Mouse (Mus musculus): Measurements from ENCODE around the gene Polr2i.
A peak's percentile ranks its signal among the peaks of the same experiment; 100 is the strongest.
"Not testable (repeated sequence)": the region's sequence is repeated elsewhere in the genome, so short reads cannot be mapped to it uniquely, and the experiment has no call there.

Gene Polr2i

DNA sequence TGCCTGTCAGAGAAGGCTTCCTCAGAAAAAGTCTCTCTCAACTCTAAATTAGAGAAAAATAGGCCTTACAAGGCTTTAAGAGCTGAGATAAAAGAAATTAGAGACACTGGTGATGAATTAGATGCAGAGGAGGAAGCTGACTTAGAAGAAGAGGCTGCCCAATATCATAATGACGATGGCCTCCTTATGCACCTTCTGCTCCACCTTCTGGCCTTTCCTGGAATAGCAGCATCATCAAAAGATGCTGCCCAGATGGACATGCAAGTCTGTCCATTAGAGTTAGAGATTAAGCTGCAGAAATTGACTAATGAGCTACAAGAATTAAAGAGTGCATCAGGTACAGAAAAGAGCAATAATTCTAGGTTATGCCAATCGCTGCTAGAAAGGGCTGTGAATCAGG lies 26.4 kb upstream of the Polr2i start:
- DNase-seq, result peak; percentile 79

DNA sequence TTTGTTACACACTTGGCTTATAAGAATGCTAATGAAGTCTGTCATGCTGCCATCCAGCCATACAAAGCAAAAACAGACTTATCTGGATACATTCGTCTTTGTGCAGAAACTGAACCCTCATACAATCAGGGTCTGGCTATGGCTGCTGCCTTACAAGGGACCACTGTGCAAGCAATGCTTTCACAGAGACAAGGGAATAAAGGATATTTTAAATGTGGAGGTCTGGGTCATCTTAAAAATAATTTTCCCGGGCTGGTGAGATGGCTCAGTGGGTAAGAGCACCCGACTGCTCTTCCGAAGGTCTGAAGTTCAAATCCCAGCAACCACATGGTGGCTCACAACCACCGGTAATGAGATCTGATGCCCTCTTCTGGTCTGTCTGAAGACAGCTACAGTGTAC lies 25.4 kb upstream of the Polr2i start:
- not testable (repeated sequence) for DNase-seq

DNA sequence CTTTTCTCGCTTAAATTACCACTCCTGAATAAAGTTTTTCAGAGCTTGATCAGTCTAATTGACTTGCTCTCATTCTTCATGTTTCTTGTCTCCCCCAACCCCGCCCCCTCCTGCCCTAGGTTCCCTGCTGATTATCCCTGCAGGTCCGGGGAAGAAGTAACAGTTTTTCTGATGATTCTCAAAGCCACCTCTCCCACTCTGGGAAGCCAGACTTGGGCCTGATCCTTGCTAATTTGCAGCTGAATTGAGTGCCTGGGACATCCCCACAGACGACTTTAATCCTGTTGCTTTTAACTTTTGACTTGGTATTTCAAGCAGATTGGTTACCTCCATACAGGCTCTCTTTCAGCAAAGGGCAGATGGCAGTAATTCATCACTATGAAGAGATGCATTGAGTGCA lies 20.7 kb upstream of the Polr2i start:
- no peak for DNase-seq

DNA sequence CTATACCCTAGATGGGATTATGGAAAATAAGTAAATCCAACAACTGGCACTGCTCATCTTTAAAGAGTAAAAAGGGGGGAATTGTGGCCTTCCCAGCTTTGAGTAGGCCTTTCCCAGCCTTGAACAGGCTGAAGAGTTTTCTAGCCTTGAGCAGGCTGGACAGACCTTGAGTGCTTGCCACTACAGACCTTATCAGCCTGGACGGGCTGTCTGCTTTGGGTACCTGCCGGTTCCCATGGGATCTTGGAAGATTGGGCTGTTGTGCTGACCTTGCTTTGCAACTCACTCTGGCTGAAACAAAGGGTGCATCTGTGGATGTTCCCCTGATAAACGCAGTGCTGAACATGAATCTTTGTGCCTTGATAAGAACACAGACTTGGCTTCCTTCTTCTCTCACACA lies 17.9 kb upstream of the Polr2i start:
- no peak for DNase-seq

DNA sequence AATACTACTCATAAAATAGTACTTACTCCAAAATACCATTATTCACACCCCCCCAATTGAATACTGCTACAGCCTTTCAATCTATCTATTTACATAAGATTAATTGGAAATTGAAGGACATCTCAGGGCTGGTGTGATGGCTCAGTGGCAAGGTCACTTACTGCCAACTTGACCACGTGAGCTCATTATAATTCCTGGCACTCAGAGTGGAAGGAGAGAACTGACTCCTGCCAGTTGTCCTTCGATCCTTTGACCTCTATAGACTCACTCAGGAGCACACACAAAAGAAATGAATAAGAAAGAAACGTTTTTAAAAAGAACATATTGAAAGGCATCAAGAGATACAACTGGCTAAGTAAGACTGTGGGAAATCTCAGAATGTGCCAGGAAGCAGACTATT lies 15.9 kb upstream of the Polr2i start:
- peak; percentile 72 for DNase-seq

DNA sequence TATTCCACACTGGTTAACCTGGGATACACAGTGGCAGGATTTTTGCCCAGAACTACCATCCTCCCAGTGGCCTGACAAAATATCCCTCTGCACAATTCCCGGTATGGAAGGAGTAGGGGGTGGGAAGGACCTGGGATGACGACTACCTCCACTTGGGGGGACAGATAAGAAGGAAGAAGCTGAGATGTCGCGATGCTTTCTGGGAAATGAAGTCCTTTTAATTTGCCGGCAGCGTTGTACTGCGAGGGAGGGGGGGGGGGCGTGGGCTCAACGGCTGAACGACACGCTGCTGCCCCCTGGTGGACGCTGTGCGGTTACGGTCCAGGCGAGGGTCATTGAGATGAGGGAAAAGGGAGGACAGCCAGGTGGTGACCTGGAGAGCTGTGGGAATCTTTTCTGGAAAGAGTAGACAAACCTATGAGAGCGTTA lies 15.0 kb upstream of the Polr2i start:
- peak; percentile 76 for DNase-seq

DNA sequence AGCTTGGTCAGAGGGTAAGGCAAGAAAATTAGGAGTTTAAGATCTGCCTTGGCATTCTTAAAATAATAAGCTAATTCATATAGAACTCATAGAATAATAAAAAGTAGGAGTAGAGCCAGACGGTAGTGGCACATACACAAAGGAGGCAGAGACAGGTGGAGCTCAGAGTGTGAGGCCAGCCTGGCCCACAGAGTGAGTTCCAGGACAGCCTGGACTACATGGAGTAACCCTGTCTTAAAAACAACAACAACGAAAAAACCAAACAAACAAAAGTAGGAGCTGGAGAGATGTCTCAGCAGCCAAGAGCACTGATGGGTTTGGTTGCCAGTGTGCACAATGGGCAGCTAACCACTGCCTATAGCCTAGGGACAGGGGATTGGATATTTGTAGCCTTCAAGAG lies 14.5 kb upstream of the Polr2i start:
- no peak for DNase-seq

DNA sequence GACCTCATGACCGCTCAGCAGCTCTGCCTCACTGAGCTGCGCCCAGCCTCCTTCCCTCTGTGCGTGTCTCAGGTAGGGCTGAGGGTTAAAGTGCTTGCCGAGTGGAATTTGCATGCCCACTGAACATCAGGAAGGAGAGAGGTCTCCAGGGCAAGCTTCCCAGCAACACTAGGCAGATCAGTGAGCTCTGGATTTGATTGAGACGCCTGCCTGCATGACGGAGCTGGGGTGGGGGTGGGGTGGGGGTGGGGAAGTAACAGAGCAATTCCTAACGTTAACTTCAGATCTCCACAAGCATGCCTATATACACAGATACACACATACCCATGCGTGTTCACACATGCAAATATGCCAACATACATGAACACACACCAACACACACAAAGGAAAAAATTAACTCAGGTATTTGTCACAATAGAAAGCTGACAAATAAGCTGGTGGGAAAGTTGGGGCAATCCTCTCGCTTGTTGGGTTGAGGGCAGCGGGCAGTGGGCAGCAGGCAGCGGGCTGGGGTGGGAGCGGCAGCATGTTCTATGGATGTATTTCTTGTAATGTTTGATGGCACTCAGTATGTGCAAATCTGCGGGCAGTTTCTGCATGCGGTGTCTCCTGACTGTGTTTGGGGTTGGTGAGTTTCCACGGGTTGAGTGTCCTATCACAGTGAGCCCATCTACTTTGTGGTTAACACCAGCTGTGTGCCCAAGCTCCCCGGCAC lies 12.3 kb upstream of the Polr2i start:
- DNase-seq, result peak; percentile 77

DNA sequence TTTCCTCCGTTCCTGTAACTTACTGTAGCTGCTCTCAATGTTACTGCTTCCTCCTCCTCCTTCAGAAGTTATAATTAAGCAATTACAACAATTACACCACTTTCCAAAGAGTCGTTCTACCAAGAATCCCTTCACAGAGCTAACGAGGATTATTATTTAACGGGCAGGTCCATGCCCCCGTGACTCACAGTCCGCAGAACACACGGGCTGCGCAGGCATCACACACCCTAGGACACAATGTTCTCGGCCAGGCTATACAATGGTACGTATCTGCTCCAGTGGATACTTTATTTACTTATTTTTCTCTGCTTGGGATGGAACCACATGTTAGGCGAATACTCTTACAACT lies 11.8 kb upstream of the Polr2i start:
- DNase-seq, result peak; percentile 75

DNA sequence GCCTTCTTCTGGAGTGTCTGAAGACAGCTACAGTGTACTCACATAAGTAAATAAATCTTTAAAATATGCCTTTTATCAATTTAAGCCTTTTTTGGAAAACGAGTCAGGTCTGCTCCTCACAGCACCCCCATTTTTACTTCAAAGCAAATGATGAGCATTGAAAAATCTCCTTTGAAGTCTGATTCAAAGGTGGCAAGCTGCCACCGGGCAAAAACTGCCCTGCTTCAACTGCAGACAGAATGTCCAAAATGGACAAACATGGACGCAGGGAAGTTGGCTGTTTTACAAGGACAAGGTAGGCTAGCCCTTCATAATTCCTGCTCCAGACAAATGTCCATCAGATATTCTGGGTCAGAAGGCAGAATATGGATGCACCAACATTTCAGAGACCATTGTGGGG lies 10.3 kb upstream of the Polr2i start:
- no peak for DNase-seq

DNA sequence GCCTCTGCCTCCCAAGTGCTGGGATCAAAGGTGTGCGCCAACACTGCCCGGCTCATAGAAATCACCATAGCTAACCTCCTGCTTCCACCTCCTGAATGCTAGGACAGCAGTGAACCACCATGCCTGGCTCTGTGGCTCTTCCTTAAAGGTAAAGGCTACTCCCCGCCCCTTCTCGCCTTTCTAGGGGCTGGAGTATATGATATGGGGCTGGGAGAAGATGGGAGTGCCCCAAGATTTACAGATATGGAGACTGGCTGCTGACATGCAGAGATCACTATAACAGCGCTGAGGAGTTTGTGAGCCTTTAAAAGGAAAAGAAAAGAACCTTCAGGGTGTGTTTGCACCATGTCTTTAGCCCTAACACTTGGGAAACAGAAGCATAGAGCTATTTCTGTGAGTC lies 9.5 kb upstream of the Polr2i start:
- no peak for DNase-seq

DNA sequence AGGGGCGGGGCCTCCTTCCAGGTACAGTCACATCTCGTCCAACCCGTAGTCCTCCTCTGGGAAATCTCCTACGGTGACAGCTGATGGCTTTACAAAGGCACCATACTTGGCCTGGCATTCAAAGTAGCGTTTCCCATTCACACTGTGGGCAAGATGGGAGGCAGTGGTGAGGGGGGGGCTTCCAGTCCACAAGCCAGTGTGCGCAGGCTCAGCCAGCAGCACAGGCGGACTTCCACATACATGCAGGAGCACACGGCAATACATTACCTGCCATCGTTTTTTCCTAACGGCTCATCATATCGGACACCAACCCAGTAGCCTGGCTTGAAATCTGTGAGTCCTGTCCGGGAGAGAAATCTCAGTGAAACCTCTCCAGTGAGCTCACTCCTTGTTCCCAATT lies 7.5 kb upstream of the Polr2i start:
- DNase-seq, result no peak

DNA sequence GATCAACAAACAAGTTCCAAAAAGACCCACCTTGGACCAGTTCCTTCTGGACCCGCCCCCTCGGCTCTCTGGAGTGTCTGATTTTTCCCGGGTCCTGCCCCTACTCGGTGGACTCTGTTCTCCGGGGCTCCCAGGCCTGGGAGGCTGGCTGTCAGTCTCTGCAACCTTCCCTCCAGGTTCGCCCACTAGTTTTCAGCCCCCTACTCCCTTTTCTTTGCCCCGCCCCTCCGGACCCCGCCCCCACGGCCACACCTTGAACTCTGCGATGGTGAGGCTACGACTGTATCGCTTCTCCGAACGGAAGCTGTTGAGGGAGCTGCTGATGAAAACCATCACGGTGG lies 450 bp upstream of the Polr2i start:
- DNase-seq, result peak; percentile 52

DNA sequence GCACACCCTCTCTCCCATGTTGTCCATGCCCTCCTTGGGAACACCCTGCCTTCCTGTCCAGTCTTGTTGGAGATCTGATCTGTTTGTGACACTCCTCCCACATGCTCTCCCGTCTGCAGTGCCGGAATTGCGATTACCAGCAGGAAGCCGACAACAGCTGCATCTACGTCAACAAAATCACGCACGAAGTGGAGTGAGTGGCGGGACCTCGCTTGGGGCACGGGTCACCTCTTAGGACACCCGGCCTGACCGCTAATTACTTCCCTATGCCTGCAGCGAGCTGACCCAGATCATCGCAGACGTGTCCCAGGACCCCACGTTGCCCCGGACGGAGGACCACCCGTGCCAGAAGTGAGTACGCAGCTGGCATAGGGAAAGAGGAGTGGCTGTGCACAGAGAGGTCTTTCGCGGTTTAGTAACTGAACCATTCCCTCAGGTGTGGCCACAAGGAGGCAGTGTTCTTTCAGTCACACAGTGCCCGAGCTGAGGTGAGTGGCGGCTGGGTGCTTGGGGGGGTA lies 942 bp downstream of the Polr2i start:
- peak; percentile 81 for DNase-seq

DNA sequence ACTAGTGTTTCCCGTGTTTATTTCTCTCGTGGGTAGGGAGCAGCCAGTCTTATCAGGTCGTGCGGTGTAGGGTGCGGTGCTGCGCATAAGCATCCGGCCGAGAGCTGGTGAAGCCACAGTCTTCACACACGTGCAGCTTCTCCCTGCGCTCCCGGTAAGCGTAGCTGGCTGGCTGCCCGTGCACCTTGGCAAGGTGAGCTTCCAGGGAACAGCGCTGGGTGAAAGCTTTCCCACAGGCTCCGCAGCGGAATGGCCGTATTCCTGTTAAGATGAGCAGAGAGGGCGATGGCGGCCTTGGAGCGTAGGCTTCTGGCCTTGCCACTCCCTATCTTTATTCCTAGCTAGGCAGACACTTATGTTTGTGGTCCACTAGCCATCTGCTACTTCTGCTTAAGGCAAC lies 1.6 kb downstream of the Polr2i start:
- peak; percentile 56 for DNase-seq

DNA sequence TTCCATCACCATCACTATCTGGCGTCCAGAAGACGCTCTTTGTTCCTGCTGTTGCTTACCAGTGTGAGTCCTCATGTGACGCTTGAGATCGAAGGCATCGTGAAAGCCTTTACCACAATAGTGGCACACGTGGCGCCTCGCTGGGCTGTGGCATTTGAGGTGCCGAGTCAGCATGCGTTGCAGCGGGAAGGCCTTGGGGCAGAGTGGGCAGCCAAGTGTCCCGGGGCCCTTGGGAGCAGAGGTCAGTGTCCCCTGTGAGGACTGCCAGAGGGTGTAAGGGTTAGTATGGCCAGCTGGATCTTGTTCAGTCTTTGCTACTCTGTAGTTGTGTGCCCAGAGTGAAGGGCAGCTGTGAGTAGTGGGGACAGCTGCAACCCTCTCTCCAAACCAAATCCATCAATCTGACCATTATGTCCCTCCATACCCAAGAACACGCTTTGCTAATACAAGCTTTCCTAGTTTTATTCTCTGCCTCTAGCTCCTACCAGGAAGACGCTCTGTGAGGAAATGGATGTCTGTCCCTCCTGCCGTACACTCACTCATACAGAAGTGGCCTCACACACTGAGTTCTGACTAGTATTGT lies 2.6 kb downstream of the Polr2i start:
- DNase-seq, result peak; percentile 92

DNA sequence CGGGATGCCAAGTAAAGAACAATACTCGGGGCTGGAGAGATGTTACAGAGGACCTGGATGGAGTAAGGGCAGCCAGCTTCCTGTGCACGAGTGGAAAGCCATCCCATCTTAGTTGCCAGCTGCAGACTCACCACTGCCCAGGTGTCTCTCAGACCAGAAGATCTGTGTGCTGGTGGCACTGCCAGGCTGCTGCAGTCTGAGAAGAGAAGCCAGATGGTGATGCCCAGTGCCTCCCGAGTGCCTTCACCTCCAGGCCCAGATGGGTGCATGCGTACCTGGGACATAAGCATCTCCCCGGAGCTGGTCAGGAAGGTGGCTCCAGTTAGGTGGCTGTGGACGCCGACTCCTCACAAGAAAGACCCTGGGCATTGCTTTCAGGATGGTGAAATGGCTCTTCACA lies 3.3 kb downstream of the Polr2i start:
- DNase-seq, result no peak

DNA sequence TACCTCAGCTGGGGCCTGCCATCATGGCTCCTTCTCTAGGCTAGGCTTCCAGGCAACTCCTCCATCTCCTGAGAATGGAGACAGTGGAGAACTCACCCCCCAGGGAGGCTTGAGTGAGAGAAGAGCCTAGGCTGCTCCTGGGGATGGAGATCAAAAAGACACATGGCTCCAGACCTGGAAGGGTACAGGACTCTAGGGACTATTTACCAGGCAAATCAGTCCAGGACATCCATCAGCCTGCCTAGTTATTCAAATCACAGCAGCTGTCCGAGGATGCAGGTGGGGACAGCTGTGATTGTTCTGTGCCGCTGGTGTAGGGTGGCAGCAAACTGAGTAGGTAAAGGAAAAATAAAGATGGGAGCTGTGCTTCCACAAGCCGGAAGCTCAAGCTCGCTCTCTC lies 3.9 kb downstream of the Polr2i start, which contains the start of gene Ovol3:
Gene Ovol3 (minus strand): TSS at position 101 of the 400 bp plus-strand sequence.
- DNase-seq, result no peak

DNA sequence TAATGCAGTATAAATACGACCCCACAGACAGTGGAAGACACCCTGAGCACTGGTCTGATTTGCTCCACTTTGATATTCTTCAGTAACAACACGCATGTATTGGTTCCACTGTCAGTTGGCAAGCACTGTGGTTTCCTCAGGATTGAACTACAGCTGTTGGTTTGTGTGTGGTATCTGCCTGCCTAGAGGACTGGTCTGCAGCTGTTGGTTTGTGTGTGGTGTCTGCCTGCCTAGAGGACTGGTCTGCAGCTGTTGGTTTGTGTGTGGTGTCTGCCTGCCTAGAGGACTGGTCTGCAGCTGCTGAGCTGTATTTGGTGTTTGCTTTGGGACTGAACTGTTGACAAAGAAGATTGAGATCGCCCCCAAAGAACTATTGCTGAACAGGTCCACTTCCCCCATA lies 5.6 kb downstream of the Polr2i start:
- DNase-seq, result not testable (repeated sequence)

DNA sequence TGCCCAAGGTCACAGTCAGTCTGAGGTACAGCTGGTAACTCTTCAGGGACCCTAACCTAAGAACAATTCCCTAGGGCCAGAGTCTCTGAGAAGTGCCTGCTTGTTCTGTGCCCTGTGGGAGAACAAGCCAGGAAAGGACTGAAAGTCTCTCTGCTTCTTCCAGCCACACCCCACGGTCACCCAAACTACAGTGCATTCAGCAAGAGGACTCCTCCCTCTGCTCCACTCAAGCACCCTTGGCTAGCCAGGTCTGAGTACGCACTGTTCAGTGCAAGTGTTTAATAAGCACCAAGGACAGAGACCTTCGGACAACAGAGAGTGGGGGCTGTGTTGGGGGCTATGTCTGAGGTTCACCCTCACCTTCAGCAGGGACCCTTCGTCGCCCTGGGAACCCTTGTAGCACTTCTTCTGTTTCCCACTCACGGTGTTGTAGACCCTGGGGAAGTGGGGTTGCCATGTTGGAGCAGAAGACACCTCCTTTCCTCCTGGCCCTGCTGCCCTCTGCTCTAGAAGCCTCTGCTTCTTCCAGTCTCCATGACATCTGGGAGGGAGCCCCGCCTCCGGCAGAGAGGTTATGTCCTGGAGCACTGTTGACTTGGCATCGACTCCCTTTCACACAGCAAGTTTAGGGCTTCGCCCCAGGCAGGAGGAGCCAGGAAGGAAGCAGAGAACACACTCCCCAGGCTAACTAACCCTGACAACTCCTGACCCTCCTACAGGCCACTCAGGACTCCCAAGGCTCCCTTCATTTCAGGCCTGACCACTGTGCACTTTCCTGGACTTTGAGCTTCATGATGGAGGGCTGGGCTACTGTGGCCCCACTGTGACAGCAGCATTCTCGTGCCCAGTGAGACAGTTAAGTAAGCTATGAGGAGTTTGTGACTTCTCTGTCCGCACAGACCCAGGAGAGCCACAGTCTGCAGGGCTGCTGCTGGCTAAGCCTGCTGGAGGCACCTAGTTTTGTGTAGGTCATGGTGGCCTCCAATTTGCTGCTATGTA lies 20.5 kb downstream of the Polr2i start:
- DNase-seq, result peak; percentile 82

DNA sequence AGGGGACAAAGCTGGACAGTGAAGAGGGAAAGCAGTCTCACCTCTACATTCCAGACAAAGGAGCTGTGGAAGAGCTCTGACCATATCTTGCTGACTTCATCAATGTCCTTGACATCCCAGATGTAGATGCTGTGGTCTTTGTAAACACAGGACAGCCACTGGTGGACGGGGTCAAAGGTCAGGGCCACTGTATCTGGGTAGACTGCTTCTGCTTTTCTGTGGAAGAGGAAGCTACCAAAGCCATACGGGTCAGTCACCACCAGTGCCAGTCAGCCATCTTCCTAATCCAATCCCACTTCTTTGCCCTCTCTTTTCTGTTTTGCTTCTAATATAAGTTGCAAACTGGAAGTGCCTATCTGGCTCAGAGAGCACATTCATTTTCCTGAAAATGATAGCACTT lies 33.3 kb downstream of the Polr2i start:
- no peak for DNase-seq

DNA sequence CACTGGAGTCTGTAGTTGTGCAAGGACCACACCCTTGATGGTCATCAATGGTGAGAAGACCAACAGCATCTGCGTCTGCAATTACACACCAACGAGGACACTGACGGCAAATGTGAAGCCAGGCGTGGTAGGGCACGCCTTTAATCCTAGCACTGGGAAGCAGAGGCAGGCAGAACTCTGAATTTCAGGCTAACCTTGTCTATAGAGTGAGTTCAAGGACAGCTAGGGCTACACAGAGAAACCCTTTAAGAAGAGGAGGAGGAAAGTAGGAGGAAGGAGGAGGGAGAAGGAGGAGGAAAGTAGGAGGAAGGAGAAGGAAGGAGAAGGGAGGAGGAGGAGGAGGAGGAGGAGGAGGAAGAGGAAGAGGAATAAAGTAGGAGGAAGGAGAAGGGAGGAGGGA lies 33.8 kb downstream of the Polr2i start:
- DNase-seq, result no peak

DNA sequence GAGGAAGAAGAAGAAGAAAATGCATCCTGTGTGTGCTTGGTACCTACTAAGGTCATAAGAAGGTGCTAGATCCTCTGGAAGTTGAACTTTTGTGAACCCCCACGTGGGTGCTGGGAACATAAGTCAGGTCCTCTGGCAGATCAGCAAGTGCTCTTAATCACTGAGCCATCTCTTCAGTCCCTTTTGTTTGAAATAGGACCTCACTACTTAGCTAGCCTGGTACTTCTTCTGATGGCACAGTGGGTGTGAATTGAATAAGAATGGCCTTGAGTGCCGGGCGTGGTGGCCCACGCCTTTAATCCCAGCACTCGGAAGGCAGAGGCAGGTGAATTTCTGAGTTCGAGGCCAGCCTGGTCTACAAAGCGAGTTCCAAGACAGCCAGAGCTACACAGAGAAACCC lies 34.2 kb downstream of the Polr2i start:
- no peak for DNase-seq

DNA sequence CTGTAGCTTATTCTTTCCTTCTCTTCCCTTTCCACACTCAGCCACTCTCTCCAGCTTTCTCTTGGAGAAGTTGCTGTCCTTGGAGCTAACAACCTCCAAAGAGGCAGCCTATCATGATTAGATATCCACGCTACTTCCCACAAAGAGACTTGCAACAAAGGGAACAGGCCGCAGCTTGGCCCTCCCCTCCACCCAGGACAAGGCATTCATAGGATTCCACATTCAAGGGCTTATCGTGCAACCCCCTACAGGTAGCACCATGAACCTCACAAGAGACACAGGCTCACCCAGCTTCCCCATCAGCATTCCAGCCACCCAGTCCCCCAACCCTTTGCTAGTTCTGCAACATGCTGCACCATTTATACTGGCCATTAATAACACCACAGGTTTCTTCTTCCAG lies 35.0 kb downstream of the Polr2i start:
- no peak for DNase-seq

Data from kidney, adult 9 months (tissue).